Mouse (Mus musculus) left cerebral cortex, postnatal 4 days (tissue): ENCODE data around the gene Gpam. TPM values are rescaled to one million over a fixed set of nuclear protein-coding genes. Genes with fewer than 3 reads are reported as not detected.

Experiments used
- DNase-seq: peaks from one replicate; pipeline ENCODE4 v3.0.0-alpha.2; 2022
- intact Hi-C: fragments of 180-260 bp; cut with DNase I; formaldehyde crosslinking; loops from one replicate; pipeline ENCODE4 v1.15.1; 2025
- total RNA-seq, 2 experiments: library from RNA; stranded (reverse); gene quantifications; 2 replicates each; pipeline ENCODE4 v1.2.3; 2021

The Gpam gene
- total RNA-seq, 2 experiments from 2014 or later, result 47.3 to 47.5 TPM

DNA sequence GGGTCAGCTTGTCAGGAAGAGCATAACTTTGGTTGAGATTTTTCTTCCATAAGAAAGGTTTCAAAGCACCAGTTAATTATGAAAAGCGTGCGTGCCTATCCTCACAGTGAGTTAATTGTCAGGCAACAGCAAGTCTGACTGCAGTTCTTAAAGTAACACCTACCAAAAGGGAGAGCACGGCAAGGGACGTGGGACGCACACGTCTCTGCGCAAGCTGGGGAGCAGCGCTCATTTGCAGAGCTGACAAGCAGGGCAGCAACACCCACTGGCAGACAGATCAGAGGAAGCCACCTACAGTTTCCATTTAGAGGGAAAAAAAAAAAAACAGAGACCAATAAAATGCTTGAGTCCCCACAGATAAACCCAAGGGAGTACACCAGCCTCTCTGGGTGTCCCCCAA lies 58.0 kb downstream of the Gpam start:
- intact Hi-C loops, result no loop called here
- no peak for DNase-seq

DNA sequence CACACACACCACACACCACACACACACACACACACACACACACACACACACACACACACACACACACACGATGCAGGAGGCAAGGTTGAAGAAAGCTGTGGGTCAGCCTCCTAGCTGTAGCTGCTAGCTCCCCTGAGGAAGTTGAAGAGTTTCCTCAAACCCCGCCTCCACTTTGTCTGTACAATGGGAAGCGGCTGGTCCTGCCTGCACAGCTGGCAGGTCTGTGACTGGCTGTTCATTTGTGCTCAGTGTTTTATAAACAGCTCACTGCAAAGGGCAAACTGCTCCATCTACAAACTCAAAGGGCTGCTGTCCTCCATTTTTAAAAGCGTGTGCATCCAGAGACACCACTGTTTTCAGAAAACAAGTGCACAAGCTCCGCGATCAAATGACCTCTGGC lies 63.8 kb downstream of the Gpam start:
- intact Hi-C loops, result loop anchor here (5.0 kb wide), 1 partner anchor 1116 kb away; no protein-coding TSS in a partner anchor
- DNase-seq, result no peak

DNA sequence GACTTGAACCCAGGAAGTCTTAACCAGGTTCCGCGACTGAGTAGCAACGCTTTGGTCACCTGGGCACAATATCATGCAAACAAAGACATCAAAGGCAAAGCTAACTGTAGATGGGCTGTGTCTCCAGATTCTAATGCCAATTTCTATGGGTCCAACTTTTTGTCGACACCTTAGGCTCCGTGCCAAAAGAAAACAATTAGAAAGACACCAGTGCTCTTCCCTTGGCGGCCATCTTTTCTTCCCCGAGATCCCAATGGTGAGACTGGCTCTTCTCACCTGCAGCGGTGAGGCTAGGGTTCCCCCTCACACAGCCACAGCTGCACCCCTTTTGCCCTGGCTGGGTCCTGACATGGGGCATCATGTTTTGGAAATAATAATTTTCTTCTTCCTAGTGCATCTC lies 64.5 kb downstream of the Gpam start:
- intact Hi-C loops, result loop anchor here (5.0 kb wide), 1 partner anchor 1115 kb away; no protein-coding TSS in a partner anchor

DNA sequence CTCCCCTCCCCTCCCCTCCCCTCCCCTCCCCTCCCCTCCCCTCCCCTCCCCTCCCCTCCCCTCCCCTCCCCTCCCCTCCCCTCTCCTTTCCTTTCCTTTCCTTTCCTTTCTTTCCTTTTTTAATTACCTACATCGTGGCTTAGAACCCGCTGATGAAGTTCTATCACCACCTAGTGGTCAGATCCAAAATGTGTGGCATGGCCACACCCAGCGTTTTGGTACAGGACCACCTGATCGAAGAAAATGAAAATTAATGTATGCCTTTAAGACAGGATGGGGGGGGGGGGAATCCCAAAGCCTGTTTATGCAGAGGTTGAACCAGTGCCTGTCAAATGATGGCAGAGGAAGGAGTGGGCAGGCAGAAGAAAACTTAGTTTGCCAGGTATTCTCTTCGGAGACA lies 65.1 kb downstream of the Gpam start:
- peak; percentile 45 for DNase-seq
- intact Hi-C loops, result loop anchor here (2.0 to 5.0 kb wide), 2 partner anchors 1017 to 1115 kb away; partner anchors contain the start of gene Adra2a

More for the DNA sequence above, 64.5 kb downstream of the Gpam start:
- no peak for DNase-seq

DNA sequence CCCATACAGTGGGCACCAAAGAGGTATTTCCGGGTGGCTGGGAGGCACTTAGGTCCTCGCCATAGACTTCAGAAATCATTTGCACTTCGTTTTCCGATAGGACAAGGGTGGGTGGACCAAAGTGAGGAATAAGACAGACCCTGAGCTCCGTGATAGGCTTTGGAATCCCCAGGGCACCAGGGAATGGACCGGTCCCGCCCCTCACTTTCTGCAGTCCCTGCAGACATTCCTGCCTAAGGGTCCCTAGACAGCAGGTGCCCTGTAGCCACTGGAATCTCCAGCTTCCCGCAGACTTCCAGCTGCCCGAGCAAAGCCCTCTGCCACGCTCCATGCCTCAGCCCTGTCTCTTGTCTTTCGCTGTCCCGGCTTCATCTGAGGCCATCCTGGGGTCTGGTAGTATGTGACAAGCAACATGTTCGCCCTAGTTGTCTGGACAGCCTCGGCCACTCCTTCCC lies 65.6 kb downstream of the Gpam start:
- intact Hi-C loops, result loop anchor here (2.0 to 5.0 kb wide), 2 partner anchors 1017 to 1114 kb away; partner anchors contain the start of gene Adra2a
- DNase-seq, result peak; percentile 10

DNA sequence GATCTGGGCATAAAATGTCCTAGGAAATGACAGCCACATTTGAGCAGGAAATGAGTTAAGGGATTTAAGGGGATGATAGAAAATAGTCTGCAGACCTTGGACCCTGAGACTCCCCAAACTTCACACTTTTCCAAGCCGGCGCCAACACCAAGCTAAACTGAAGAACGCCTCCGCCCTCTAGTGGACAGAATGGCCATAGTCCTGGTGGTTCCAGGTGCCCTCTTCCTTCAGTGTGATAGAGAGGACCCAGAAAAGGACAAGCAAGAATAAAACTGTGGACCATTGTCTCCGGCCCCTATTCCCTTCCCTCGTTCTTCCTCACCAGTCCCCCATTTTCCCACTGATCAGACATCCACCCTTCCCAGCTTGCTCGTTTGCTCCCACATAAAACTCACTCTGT lies 66.1 kb downstream of the Gpam start:
- DNase-seq, result peak; percentile 85
- intact Hi-C loops, result loop anchor here (2.0 to 5.0 kb wide), 2 partner anchors 1016 to 1114 kb away; partner anchors contain the start of gene Adra2a

DNA sequence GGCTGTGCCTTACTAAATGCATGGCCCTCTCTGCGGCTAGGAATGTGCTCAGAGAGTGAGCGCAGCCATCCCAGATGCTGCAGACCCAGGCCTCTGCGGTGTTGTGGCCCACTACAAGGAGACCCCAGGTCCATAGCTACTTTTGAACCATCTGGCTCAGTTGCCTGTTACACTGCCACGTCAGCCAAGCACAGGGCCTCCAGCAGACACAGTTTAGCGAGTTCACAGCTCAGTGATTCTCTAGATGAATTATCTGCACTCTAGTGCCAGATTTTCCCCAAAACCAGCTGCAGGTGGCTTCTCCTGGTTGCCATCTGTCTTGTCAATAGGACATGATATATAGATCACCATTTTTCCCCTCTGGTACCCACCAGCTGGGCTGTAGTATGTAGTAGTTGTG lies 69.6 kb downstream of the Gpam start:
- intact Hi-C loops, result no loop called here
- DNase-seq, result peak; percentile 35

DNA sequence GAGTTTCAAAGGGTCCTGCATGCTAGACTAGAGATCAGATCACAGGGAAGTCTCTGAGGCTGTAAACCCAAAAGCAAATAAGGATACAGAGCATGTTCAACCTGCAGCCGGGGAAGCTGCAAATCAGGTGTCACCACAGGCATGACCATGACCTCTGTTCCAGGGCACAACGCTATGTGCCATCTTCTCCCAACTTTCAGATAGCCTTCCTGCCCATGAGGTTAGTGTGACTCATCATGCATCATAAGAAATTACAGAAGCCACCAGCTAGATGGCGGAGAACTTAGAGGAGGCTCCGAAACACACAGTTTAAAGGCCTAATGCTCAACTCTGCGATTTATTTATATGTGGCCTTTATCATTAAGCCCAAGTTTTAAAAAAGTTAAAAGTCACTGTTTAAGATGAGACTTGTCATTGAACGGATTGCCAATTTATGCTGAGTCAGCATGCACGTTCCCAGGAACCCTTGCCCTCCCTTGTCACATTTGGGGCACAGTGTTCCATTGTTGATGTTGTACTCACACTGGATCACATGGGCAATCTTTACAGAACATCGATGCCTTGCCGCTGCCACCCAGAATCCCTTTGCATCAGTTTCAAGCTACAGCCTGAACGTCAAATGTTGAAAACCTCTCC lies 71.3 kb downstream of the Gpam start:
- intact Hi-C loops, result no loop called here
- DNase-seq, result no peak

DNA sequence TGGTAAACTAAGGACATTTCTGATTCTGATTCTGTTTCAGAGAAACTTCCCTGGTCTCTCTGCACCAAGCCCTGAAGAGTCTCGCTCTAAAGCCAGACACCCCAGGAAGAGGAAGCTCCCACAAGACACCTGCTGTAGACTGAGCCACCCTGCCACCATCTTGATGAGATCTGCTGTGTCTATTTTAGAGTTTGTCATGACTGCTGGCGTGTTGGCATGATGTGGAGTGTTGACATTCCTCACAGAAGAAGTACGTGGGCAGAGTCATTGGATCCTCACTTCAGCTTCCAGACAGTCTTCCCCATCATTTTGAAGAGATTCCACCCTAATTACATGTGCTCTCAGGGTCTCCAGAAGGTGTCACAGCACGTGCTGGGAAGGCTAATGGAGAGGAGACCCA lies 73.9 kb downstream of the Gpam start:
- DNase-seq, result no peak
- intact Hi-C loops, result no loop called here

DNA sequence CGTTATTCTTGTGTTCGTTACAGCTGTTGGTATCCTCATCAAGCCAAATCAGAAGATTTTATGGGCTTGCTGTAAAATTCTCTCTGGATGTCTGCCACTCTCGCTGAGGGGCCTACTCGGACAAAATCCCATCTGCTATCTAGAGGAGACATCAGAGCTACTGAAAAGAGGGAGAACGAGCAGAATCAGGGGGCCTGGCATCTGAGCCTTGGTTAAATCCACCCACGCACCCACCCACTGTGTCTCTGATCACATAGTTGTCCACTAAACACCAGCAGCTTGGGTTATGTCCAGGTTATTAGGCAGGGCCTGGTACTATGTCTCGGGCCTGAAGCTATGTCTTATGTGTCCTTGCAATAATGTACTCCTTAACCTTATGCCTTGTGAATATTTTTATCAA lies 89.6 kb downstream of the Gpam start:
- intact Hi-C loops, result no loop called here
- peak; percentile 35 for DNase-seq

DNA sequence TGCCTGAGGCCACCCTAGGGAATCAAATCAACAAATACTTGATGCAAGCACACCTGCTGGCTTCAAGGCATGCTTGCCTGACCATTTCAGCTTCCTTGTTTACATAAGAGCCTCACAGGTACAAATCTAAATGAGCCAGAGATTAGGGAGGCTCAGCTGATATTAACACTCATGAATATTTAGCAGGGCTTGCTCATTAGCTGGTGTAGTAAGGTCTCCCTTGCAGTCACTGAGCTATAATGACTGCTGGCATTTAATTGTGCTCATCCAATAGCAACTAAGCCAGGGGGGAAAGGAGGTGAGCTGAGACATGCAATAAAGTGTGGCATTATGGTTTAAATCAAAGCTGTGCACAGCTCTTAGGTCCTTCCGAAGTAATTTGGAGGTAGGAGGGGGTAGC lies 108.2 kb downstream of the Gpam start:
- DNase-seq, result no peak
- intact Hi-C loops, result no loop called here

Other genes starting within 250 kb of the Gpam start
- gene Tectb, start 53.5 kb upstream of the Gpam start, total RNA-seq, result not detected
- gene Gucy2g, start 114.0 kb upstream of the Gpam start, total RNA-seq, result under 1 TPM; 0.80 to 0.83 TPM
- gene Acsl5, start 124.7 kb upstream of the Gpam start, total RNA-seq, result 10 to 100 TPM; 25.2 to 27.3 TPM
- 10 to 100 TPM; 27.7 to 30.7 TPM for gene Zdhhc6, start 188.8 kb upstream of the Gpam start, total RNA-seq
- gene Vti1a, start 189.1 kb upstream of the Gpam start, total RNA-seq, result 10 to 100 TPM; 49.6 to 50.2 TPM